In genomic region chr7:64360586-64360945, GRCm38 (mm10) we compare ENCODE assay signal across 11 mouse cellular contexts. TPM values are rescaled to one million over a fixed set of nuclear protein-coding genes. Genes with fewer than 3 reads are reported as not detected.
DNase-seq lines count a peak whose midpoint lies in the region; ATAC-seq and TF ChIP-seq lines count a peak whose summit lies in the region.
"Had no signal": no experiment of that assay in that cellular context is flagged by ENCODE, and none has a peak within 500 bp of the region (broad histone marks: within the 10 kb centered on the region; RNA-seq: fewer than 3 reads in every experiment).

No protein-coding gene starts in this region.

- no peak overlapping the region; the same call in 1 of the 2 replicates for H3K4me3 ChIP-seq in G1E (ENCODE audit: low read depth, low read length)
- no peak overlapping the region for H3K4me3 ChIP-seq in hindbrain, embryonic 12.5 days
- H3K4me3 ChIP-seq: liver, embryonic 15.5 days had no signal

- H3K27me3 ChIP-seq in G1E (ENCODE audit: insufficient read depth, low read length), result no peaks in the 10 kb centered on the region
- H3K27me3 ChIP-seq in hindbrain, embryonic 12.5 days, result no peaks in the 10 kb centered on the region
- H3K27me3 ChIP-seq: liver, embryonic 15.5 days had no signal

- H3K9ac ChIP-seq in hindbrain, embryonic 12.5 days, result no peak overlapping the region
- H3K9ac ChIP-seq: liver, embryonic 15.5 days had no signal

- peaks cover 12% of the 10 kb centered on the region for H3K4me1 ChIP-seq in G1E (ENCODE audit: insufficient read depth, low read depth, low read length)
- 0 out of 2 replicates have a peak, but pooled peaks cover 2% of the 10 kb centered on the region for H3K4me1 ChIP-seq in hindbrain, embryonic 12.5 days
- H3K4me1 ChIP-seq: liver, embryonic 15.5 days had no signal

- H3K27ac ChIP-seq in hindbrain, embryonic 12.5 days, result peak overlapping the region; percentile 52; the same call in 1 of the 2 replicates
- H3K27ac ChIP-seq: liver, embryonic 15.5 days had no signal

- peaks cover 91% of the 10 kb centered on the region for H3K36me3 ChIP-seq in G1E (replicated peaks)
- peaks cover 65% of the 10 kb centered on the region for H3K36me3 ChIP-seq in hindbrain, embryonic 12.5 days

- TF ChIP-seq CTCF in G1E (IDR thresholded peaks at IDR 0.05; ENCODE audit: low read depth, low read length), result no peak

- intact Hi-C loops in left cerebral cortex, postnatal 10 days (cut with DNase I), result no loop called here

- no peaks in the 10 kb centered on the region for H3K9me3 ChIP-seq in G1E (replicated peaks)
- H3K9me3 ChIP-seq in hindbrain, embryonic 12.5 days (replicated peaks), result no peaks in the 10 kb centered on the region
- H3K9me3 ChIP-seq: liver, embryonic 15.5 days had no signal

- WGBS in hindbrain, embryonic 12.5 days, result 63% methylated on average over 3 of the region's 3 CpGs

- H3K4me2 ChIP-seq in hindbrain, embryonic 12.5 days (replicated peaks), result no peak overlapping the region
- H3K4me2 ChIP-seq: liver, embryonic 15.5 days had no signal

- peak; percentile 84 for ATAC-seq in frontal cortex, adult (ENCODE audit: low TSS enrichment)
- ATAC-seq in G1E (ENCODE audit: extremely low read depth, insufficient number of reproducible peaks, low FRiP score, poor library complexity, severe bottlenecking), result 0 out of 2 replicates have a peak, but pooled peaks have one; percentile 8
- peak; percentile 54; the same call in 1 of the 2 replicates for ATAC-seq in hindbrain, embryonic 12.5 days (ENCODE audit: low FRiP score)

- DNase-seq in frontal cortex, postnatal 25 days (ENCODE audit: low spot score in 2 of 2), result no peak
- no peak for DNase-seq in G1E (ENCODE audit: low spot score)
- DNase-seq in left cerebral cortex, postnatal 10 days (ENCODE audit: extremely low spot score in 1 of 2, low spot score in 2 of 2), result peak; percentile 20 to 49
- no peak for DNase-seq in spleen, postnatal 14 days (ENCODE audit: low spot score in 2 of 2)
- no peak for DNase-seq in spleen, adult 12 weeks (ENCODE audit: low spot score)
- no peak for DNase-seq in thymus, postnatal 14 days
- DNase-seq: cerebellum, postnatal 36 days; gastrocnemius, postnatal 25 days had no signal

RNA-seq across cellular contexts. Expression of gene Fan1, which starts 13.3 kb away (rescaled TPM):
- total RNA-seq in G1E (2014; fragmentation: Nextera tagmentation), result 6.2 and 8.1 TPM in 2 replicates
- 7.1 and 9.0 TPM in 2 replicates for total RNA-seq in G1E (2017)
- polyA plus RNA-seq in G1E (2012), result 1.5 and 1.8 TPM in 2 replicates
- polyA plus RNA-seq in hindbrain, embryonic 12.5 days (2016; fragmentation: Nextera tagmentation; extraction: Ambion mirVana), result 9.1 and 10.1 TPM in 2 replicates
- 1 to 10 TPM; 8.4 to 8.7 TPM for total RNA-seq in left cerebral cortex, postnatal 10 days (2021)

RNA-seq across cellular contexts. Expression of gene Mphosph10, which starts 31.5 kb away (rescaled TPM):
- 135 and 150 TPM in 2 replicates for total RNA-seq in G1E (2014; fragmentation: Nextera tagmentation)
- 85.4 and 104 TPM in 2 replicates for total RNA-seq in G1E (2017)
- 7.3 and 9.4 TPM in 2 replicates for polyA plus RNA-seq in G1E (2012)
- polyA plus RNA-seq in hindbrain, embryonic 12.5 days (2016; fragmentation: Nextera tagmentation; extraction: Ambion mirVana), result 41.7 and 43.7 TPM in 2 replicates
- 10 to 100 TPM; 18.5 to 18.6 TPM for total RNA-seq in left cerebral cortex, postnatal 10 days (2021)

RNA-seq across cellular contexts. Expression of gene Mcee, which starts 31.8 kb away (rescaled TPM):
- total RNA-seq in G1E (2014; fragmentation: Nextera tagmentation) (35.1 and 39.3 TPM in 2 replicates), G1E (2017) (72.8 and 75.4 TPM in 2 replicates)
- 1.6 and 2.8 TPM in 2 replicates for polyA plus RNA-seq in G1E (2012)
- polyA plus RNA-seq in hindbrain, embryonic 12.5 days (2016; fragmentation: Nextera tagmentation; extraction: Ambion mirVana), result 37.1 and 46.1 TPM in 2 replicates
- total RNA-seq in left cerebral cortex, postnatal 10 days (2021), result 10 to 100 TPM; 35.1 to 38.9 TPM

Comparison
In these comparisons a context has a peak if more than half of its experiments do, and no peak if none do; other contexts are left out.
1. ATAC-seq: peak in every context shown above with its lines; median percentile 84 in frontal cortex, adult; 54 in hindbrain, embryonic 12.5 days; 8 in G1E.
2. DNase-seq: peak in left cerebral cortex, postnatal 10 days (2 of 2); none in frontal cortex, postnatal 25 days (0 of 2), G1E (single experiment), spleen, postnatal 14 days (0 of 2), spleen, adult 12 weeks (single experiment) and thymus, postnatal 14 days (single experiment).
3. RNA of gene Mphosph10, which starts 31.5 kb away (total RNA-seq): 85.4 to 150 TPM in G1E; 18.5 to 18.6 TPM in left cerebral cortex, postnatal 10 days; every median in the first group is over 4 times any median in the second.